Mouse (Mus musculus): ENCODE measurements at regions not wholly inside any gene's neighbourhood (a gene's known extent, or its start where the extent isn't known, plus 50 kb on each side); places are given as distances from the start of the nearest gene placed in this dataset.

DNA sequence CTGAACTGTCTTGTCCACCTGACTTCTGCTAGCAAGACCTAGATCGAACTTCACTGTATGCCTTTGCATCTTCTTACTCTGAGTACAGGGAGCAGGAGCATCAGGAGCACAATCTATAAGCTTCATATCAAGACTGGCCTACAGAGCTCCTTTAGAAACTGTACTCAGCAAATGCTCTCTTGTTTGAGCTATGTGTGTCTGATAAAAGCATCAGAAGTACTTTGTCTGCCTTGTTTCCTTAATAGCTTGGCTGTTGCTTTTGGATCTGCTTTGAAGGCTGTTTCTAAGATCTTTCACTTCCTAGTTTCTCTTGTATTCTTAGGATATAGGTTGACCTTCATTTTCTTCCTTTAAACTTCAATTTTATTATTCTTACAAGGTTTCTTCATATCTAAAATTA lies 175.3 kb upstream of the Cypt12 start:
- DNase-seq = no peak
- intact Hi-C loops (cut with DNase I; ENCODE audit: low total_unique reads) = no loop called here

GRCm38 (mm10) chr3:17779152-17779551 lies 169.1 kb upstream of the Cypt12 start:
- intact Hi-C loops (cut with DNase I; ENCODE audit: low total_unique reads) = no loop called here
- no peak for DNase-seq

- no peak for DNase-seq
- intact Hi-C loops (cut with DNase I; ENCODE audit: low total_unique reads) = no loop called here
Measured at GRCm38 (mm10) chr3:17784076-17784475, 164.1 kb upstream of the Cypt12 start.

DNA sequence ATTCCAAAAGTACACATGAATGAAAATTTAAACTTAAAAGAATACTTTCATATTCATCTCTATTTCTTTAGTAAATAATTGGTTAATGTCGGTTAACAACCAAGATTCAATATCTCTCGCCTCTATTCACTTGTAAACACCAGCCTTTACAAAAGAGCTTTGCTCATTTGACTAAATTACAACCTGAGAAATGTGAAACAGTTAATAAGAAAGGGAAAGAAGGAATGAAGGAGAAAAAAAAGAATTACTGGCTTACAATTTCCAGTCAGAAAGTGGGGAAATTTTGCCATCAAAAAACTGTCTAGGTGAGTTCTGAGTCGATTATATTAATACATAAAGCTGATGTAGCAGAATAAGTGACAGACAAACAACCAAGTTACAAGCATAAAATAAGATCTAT lies 163.6 kb upstream of the Cypt12 start:
- DNase-seq = no peak
- intact Hi-C loops (cut with DNase I; ENCODE audit: low total_unique reads) = no loop called here

- DNase-seq = no peak
- intact Hi-C loops (cut with DNase I; ENCODE audit: low total_unique reads) = no loop called here
Measured at GRCm38 (mm10) chr3:17785106-17786022, 162.8 kb upstream of the Cypt12 start.

DNA sequence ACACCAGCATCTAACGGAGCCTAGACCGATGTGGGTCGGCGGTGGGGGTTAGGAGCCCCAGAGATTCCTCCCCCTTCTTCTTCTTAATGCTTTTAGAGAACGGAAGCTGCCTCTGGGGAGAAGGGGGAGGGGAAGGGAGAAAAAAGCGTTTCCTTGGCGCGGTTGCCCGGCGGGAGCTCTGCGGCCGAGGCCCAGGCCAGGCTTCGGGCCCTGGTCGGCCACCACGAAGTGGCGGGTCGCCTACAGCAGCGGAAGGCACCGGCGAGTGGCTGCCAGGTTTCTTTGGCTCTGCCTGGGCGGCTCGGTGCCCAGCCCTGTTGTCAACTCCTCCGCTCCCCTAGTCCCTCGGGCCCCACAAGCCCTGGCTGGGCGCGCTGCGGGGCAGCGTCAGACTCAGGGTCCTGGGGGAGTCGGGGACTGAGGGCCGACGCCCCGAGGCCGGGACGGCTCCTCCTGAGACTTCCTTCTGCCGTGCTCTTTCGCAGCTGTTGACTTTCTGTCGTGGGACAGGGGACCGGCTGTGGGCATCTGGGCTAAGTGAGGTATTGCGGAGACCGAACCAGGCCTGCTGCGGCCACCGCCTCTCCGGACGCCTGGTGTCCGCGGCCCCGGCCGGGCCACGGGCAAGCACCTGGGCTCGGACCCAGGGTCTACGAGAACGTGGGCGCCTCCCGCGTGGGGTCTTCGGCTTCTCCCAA lies 162.0 kb upstream of the Cypt12 start:
- peak; percentile 11 for DNase-seq
- intact Hi-C loops (cut with DNase I; ENCODE audit: low total_unique reads) = no loop called here

DNA sequence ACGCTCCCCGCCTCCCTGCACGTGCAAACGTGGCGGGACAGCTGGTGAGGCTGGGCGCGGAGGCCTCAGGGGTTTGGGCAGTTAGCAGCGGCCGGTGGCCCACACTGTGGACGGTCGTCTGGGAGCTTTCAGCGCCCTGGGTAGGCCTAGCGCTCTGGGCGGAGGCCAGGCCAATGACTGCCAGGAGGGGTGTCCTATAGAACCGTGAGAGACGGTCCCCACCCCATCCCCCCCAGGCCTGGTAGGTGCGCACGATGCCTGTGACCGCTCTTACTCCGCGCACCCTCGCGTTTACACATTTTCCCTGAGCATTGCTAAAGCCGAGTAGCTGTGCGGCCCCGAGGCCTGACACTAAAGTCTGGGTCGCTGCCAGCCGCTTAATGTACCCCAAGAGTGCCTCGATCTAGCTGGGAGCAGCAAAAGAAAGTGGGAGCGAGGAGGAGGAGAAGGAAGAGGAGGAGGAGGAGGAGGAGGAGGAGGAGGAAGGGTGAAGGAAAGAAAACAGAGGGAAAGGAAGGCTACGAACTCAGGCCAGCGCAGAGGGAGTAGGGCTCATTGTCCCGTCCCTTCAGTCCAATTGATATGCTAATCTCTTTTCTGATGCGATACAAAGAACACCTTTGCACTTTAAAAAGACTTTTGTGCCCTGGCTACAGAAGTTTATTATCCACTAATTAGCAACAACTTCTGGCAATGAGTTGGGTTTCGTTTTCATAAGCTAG lies 161.3 kb upstream of the Cypt12 start:
- intact Hi-C loops (cut with DNase I; ENCODE audit: low total_unique reads) = no loop called here
- DNase-seq = no peak

- no peak for DNase-seq
- intact Hi-C loops (cut with DNase I; ENCODE audit: low total_unique reads) = no loop called here
Measured at GRCm38 (mm10) chr3:17787443-17788333, 160.5 kb upstream of the Cypt12 start.

DNA sequence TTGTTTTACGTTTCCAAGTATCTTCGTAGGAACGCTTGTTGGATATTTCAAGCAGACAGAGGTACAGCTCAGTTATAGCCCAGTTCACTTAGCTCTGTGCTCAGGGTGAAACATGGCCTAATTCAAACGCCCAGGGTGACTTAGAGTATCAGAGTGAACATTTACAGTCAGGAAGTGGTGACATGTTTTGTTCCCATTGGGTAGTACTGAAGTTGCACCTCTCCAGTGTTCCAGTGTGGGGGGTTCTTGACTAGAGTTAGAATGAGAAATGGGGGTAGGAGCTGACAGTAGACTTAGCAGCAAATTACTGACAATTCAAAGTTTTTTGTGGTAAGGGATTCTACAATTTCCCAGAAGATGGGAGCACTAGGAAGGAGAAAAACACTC lies 159.9 kb upstream of the Cypt12 start:
- DNase-seq = no peak
- intact Hi-C loops (cut with DNase I; ENCODE audit: low total_unique reads) = no loop called here

GRCm38 (mm10) chr3:17788778-17789299 lies 159.4 kb upstream of the Cypt12 start:
- no peak for DNase-seq
- intact Hi-C loops (cut with DNase I; ENCODE audit: low total_unique reads) = no loop called here

- intact Hi-C loops (cut with DNase I; ENCODE audit: low total_unique reads) = no loop called here
Measured at GRCm38 (mm10) chr3:17789454-17790196, 158.6 kb upstream of the Cypt12 start.

GRCm38 (mm10) chr3:17790331-17790730 lies 157.9 kb upstream of the Cypt12 start:
- DNase-seq = no peak
- intact Hi-C loops (cut with DNase I; ENCODE audit: low total_unique reads) = no loop called here

More at GRCm38 (mm10) chr3:17789454-17790196, 158.6 kb upstream of the Cypt12 start:
- DNase-seq = no peak

DNA sequence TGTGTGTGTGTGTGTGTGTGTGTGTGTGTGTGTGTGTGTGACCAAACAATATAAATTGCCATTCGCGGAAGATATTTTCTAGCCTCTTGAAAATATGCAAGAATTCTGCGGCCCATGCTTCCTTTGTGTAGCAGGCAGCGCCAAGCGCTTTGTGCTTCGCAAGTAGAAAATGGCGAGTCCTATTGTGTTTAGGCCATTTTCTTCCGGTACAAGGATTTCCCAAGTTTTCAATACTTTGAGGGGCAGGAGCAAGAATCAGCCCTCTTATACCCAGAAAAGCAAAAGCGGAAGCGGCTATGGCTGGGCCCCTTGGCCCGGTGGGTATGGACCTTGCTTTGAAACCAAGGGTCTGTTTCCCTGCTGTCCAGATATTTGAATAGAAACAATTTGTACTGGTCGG lies 157.4 kb upstream of the Cypt12 start:
- intact Hi-C loops (cut with DNase I; ENCODE audit: low total_unique reads) = no loop called here

DNA sequence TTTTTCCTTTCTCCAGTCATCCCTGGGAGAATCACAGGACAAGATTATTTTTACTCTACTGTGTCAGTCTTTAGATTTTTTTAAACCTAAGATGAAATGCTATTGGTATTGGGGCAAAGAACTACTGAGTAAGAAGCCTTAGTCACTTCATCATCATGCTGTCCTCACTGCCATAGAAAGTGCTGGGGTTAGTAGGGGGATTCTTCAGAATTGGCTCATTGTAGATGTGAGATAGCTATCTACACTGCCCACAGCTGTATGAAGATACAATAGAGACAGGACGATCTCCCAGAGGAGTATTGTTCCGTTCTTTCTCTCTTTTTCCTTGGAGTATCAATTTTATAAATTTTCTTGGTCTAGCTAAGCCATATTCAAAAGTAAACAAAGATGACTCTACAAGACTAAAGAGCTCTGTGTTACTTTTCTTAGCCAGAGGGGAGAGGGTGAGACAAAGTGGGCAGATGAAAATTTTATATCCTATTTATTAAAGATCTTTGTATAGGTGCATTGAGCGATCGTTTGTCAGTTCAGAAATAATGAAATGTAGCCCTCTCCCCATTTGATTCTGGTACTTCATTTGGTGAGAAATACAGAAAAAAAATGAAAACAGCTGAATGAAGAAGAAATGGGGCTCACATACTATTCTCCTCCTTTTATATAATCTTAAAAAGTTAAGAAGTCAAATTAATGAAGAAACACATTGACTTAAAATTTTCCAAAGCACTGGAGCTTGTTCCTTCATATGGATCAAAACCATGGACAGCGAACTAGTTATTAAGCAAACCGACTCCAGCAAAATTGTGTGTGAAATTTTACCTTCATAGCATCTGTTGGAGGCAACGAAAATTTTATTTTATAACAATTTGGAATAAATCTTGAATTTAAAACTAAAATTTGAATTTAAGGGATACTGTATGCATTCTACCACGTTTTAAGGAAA lies 156.6 kb upstream of the Cypt12 start:
- no peak for DNase-seq
- intact Hi-C loops (cut with DNase I; ENCODE audit: low total_unique reads) = no loop called here

More for the DNA sequence above, 157.4 kb upstream of the Cypt12 start:
- DNase-seq = no peak

GRCm38 (mm10) chr3:17792537-17793039 lies 155.6 kb upstream of the Cypt12 start:
- intact Hi-C loops (cut with DNase I; ENCODE audit: low total_unique reads) = no loop called here
- DNase-seq = no peak

GRCm38 (mm10) chr3:17793646-17794250 lies 154.5 kb upstream of the Cypt12 start:
- intact Hi-C loops (cut with DNase I; ENCODE audit: low total_unique reads) = no loop called here
- no peak for DNase-seq

Data from gastrocnemius, postnatal 14 days (tissue).